Mouse (Mus musculus): ENCODE results near the gene Pde4a. TPM values are rescaled to one million over a fixed set of nuclear protein-coding genes. Genes with fewer than 3 reads are reported as not detected.
A peak's percentile ranks its signal among the peaks of the same experiment; 100 is the strongest.

The Pde4a gene
- polyA plus RNA-seq, 1 experiment from 2014 or later, result 6.5 TPM

GRCm38 (mm10) chr9:21161209-21161909, 4.2 kb upstream of the Pde4a start:
- WGBS, result under 1% methylated on average over 52 of the region's 52 CpGs
- H3K4me1 ChIP-seq (ENCODE audit: control insufficient read depth, insufficient read depth, low read length), result peaks cover 14% of the 10 kb centered on the region
- ATAC-seq (ENCODE audit: low FRiP score) (peak; percentile 81), DNase-seq (ENCODE audit: low spot score, missing footprints) (peak; percentile 98)
- H3K9ac ChIP-seq (ENCODE audit: low read length), result peak overlapping the region; percentile 79
- H3K27me3 ChIP-seq (ENCODE audit: control insufficient read depth, insufficient read depth, low read length), result peaks cover 42% of the 10 kb centered on the region
- no peaks in the 10 kb centered on the region; the same call in 1 of the 2 replicates for H3K9me3 ChIP-seq (ENCODE audit: control insufficient read depth, low read length)
- H3K4me2 ChIP-seq, result peak overlapping the region; percentile 64
- H3K36me3 ChIP-seq (ENCODE audit: control insufficient read depth, insufficient read depth, low read length), result no peaks in the 10 kb centered on the region
- peak overlapping the region; percentile 49 for H3K4me3 ChIP-seq (ENCODE audit: low read depth, low read length)
- H3K27ac ChIP-seq (ENCODE audit: low read depth, low read length), result no peak overlapping the region

GRCm38 (mm10) chr9:21163086-21164050, 2.1 kb upstream of the Pde4a start:
- ATAC-seq (ENCODE audit: low FRiP score) (no peak), DNase-seq (ENCODE audit: low spot score, missing footprints) (no peak)
- Histone ChIP-seq H3K4me2 (no peak overlapping the region), H3K9ac (ENCODE audit: low read length) (no peak overlapping the region), H3K4me3 (ENCODE audit: low read depth, low read length) (no peak overlapping the region), H3K4me1 (ENCODE audit: control insufficient read depth, insufficient read depth, low read length) (peaks cover 14% of the 10 kb centered on the region), H3K27me3 (ENCODE audit: control insufficient read depth, insufficient read depth, low read length) (peaks cover 54% of the 10 kb centered on the region), H3K9me3 (ENCODE audit: control insufficient read depth, low read length) (no peaks in the 10 kb centered on the region), H3K36me3 (ENCODE audit: control insufficient read depth, insufficient read depth, low read length) (no peaks in the 10 kb centered on the region), H3K27ac (ENCODE audit: low read depth, low read length) (no peak overlapping the region)
- WGBS, result 36% methylated on average over 11 of the region's 11 CpGs

- DNase-seq (ENCODE audit: low spot score, missing footprints), result no peak
- peak overlapping the region; percentile 15; the same call in 1 of the 2 replicates for H3K4me2 ChIP-seq
These were observed 1.4 kb upstream of the Pde4a start for GRCm38 (mm10) chr9:21164072-21164471.

GRCm38 (mm10) chr9:21165952-21166451, 488 bp downstream of the Pde4a start:
- H3K4me3 ChIP-seq (ENCODE audit: low read depth, low read length), result peak overlapping the region; percentile 21
- no peaks in the 10 kb centered on the region for H3K9me3 ChIP-seq (ENCODE audit: control insufficient read depth, low read length)
- H3K4me1 ChIP-seq (ENCODE audit: control insufficient read depth, insufficient read depth, low read length), result peaks cover 17% of the 10 kb centered on the region
- 0 out of 2 replicates have a peak overlapping the region, but pooled peaks have one; percentile 16 for H3K9ac ChIP-seq (ENCODE audit: low read length)
- H3K4me2 ChIP-seq, result peak overlapping the region; percentile 53
- DNase-seq (ENCODE audit: low spot score, missing footprints), result peak; percentile 90
- no peaks in the 10 kb centered on the region for H3K36me3 ChIP-seq (ENCODE audit: control insufficient read depth, insufficient read depth, low read length)
- no peak overlapping the region for H3K27ac ChIP-seq (ENCODE audit: low read depth, low read length)
- peaks cover 54% of the 10 kb centered on the region for H3K27me3 ChIP-seq (ENCODE audit: control insufficient read depth, insufficient read depth, low read length)
- 1% methylated on average over 43 of the region's 47 CpGs for WGBS
- ATAC-seq (ENCODE audit: low FRiP score), result no peak

More at GRCm38 (mm10) chr9:21164072-21164471, 1.4 kb upstream of the Pde4a start:
- H3K9me3 ChIP-seq (ENCODE audit: control insufficient read depth, low read length), result no peaks in the 10 kb centered on the region
- WGBS, result 1% methylated on average over 26 of the region's 26 CpGs
- no peak overlapping the region for H3K4me3 ChIP-seq (ENCODE audit: low read depth, low read length)
- H3K9ac ChIP-seq (ENCODE audit: low read length), result no peak overlapping the region
- H3K27ac ChIP-seq (ENCODE audit: low read depth, low read length), result no peak overlapping the region
- no peak for ATAC-seq (ENCODE audit: low FRiP score)
- H3K27me3 ChIP-seq (ENCODE audit: control insufficient read depth, insufficient read depth, low read length), result peaks cover 54% of the 10 kb centered on the region
- H3K4me1 ChIP-seq (ENCODE audit: control insufficient read depth, insufficient read depth, low read length), result peaks cover 17% of the 10 kb centered on the region
- H3K36me3 ChIP-seq (ENCODE audit: control insufficient read depth, insufficient read depth, low read length), result no peaks in the 10 kb centered on the region

- H3K4me3 ChIP-seq (ENCODE audit: low read depth, low read length), result no peak overlapping the region; the same call in 1 of the 2 replicates
- peaks cover 17% of the 10 kb centered on the region for H3K4me1 ChIP-seq (ENCODE audit: control insufficient read depth, insufficient read depth, low read length)
- peak overlapping the region; percentile 53; the same call in 1 of the 2 replicates for H3K4me2 ChIP-seq
- ATAC-seq (ENCODE audit: low FRiP score) (no peak), DNase-seq (ENCODE audit: low spot score, missing footprints) (no peak)
- no peak overlapping the region for H3K9ac ChIP-seq (ENCODE audit: low read length)
- peaks cover 54% of the 10 kb centered on the region for H3K27me3 ChIP-seq (ENCODE audit: control insufficient read depth, insufficient read depth, low read length)
- H3K27ac ChIP-seq (ENCODE audit: low read depth, low read length), result no peak overlapping the region
- no peaks in the 10 kb centered on the region for H3K36me3 ChIP-seq (ENCODE audit: control insufficient read depth, insufficient read depth, low read length)
- WGBS, result 31% methylated on average over 3 of the region's 3 CpGs
- no peaks in the 10 kb centered on the region for H3K9me3 ChIP-seq (ENCODE audit: control insufficient read depth, low read length)
These were observed 1.0 kb downstream of the Pde4a start for GRCm38 (mm10) chr9:21166516-21166915.

- peaks cover 17% of the 10 kb centered on the region for H3K4me1 ChIP-seq (ENCODE audit: control insufficient read depth, insufficient read depth, low read length)
- H3K4me3 ChIP-seq (ENCODE audit: low read depth, low read length), result no peak overlapping the region
- H3K4me2 ChIP-seq, result peak overlapping the region; percentile 33; the same call in 1 of the 2 replicates
- no peak overlapping the region for H3K9ac ChIP-seq (ENCODE audit: low read length)
- no peak overlapping the region for H3K27ac ChIP-seq (ENCODE audit: low read depth, low read length)
- peaks cover 48% of the 10 kb centered on the region for H3K27me3 ChIP-seq (ENCODE audit: control insufficient read depth, insufficient read depth, low read length)
- no peaks in the 10 kb centered on the region for H3K9me3 ChIP-seq (ENCODE audit: control insufficient read depth, low read length)
- DNase-seq (ENCODE audit: low spot score, missing footprints) (no peak), ATAC-seq (ENCODE audit: low FRiP score) (no peak)
- WGBS, result 68% methylated on average over 10 of the region's 10 CpGs
- H3K36me3 ChIP-seq (ENCODE audit: control insufficient read depth, insufficient read depth, low read length), result no peaks in the 10 kb centered on the region
These were observed 1.9 kb downstream of the Pde4a start for GRCm38 (mm10) chr9:21167140-21168097.

- no peak overlapping the region for H3K4me3 ChIP-seq (ENCODE audit: low read depth, low read length)
- no peak overlapping the region for H3K27ac ChIP-seq (ENCODE audit: low read depth, low read length)
- H3K4me1 ChIP-seq (ENCODE audit: control insufficient read depth, insufficient read depth, low read length), result peaks cover 17% of the 10 kb centered on the region
- WGBS, result 13% methylated on average over 30 of the region's 30 CpGs
- peaks cover 41% of the 10 kb centered on the region for H3K27me3 ChIP-seq (ENCODE audit: control insufficient read depth, insufficient read depth, low read length)
- no peaks in the 10 kb centered on the region for H3K9me3 ChIP-seq (ENCODE audit: control insufficient read depth, low read length)
- peak overlapping the region; percentile 6; the same call in 1 of the 2 replicates for H3K9ac ChIP-seq (ENCODE audit: low read length)
- H3K4me2 ChIP-seq, result peak overlapping the region; percentile 33
- DNase-seq (ENCODE audit: low spot score, missing footprints) (peak; percentile 97), ATAC-seq (ENCODE audit: low FRiP score) (peak; percentile 76)
- H3K36me3 ChIP-seq (ENCODE audit: control insufficient read depth, insufficient read depth, low read length), result no peaks in the 10 kb centered on the region
These were observed 2.9 kb downstream of the Pde4a start for GRCm38 (mm10) chr9:21168161-21169123.

All from midbrain, embryonic 11.5 days (tissue).